8 mouse cellular contexts compared by ENCODE assay signal in the genomic region with DNA sequence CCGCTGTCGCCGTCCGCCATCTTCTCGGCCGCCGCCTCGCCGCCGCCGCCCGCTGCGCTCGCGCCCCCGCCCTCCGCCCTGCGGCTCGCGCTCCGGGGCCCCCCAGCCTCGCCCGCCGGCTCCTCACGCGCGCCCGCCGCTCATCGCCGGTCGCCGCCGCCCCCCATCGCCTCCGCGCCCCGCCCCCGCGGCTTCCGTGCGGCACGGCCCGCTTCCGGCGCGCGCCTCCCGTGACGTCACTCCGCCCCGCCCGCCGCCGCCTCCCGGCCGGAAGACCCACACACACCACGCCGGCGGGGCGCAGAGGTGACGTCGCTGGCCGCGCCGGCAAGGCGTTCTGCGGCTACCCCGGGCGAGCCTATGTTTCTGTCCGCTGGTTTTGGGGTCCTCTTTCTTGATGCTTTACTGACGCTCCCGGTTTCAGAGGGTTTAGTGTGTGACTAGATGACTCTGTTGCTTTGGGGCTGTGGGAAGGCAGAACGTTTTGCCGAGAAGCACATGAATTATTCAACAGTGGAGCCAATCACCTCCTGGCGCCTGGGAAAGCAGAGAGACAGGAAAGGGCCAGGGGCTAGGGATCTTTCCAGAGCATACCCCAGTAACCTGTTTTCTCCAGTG. TPM values are rescaled to one million over a fixed set of nuclear protein-coding genes. Genes with fewer than 3 reads are reported as not detected.
DNase-seq lines count a peak whose midpoint lies in the region; ATAC-seq lines count a peak whose summit lies in the region.

A gene (minus strand): TSS at position 51 of the 618 bp plus-strand sequence.

- H3K27ac ChIP-seq in embryonic facial prominence, embryonic 13.5 days, result peak within 1 kb of the TSS; percentile 93
- H3K27ac ChIP-seq in limb, embryonic 13.5 days, result peak within 1 kb of the TSS; percentile 97
- peak within 1 kb of the TSS; percentile 98 for H3K27ac ChIP-seq in midbrain, embryonic 15.5 days

- peak; percentile 91 for ATAC-seq in embryonic facial prominence, embryonic 13.5 days (ENCODE audit: insufficient number of reproducible peaks, insufficient read depth, low FRiP score, low TSS enrichment, low read depth)
- ATAC-seq in limb, embryonic 13.5 days (ENCODE audit: low FRiP score, low read depth), result peak; percentile 93
- ATAC-seq in midbrain, embryonic 15.5 days (replicated peaks), result peak; percentile 97

- WGBS in embryonic facial prominence, embryonic 13.5 days, result under 1% methylated on average over 41 of the region's 76 CpGs
- 0% methylated on average over 46 of the region's 76 CpGs for WGBS in limb, embryonic 13.5 days
- WGBS in midbrain, embryonic 15.5 days, result under 1% methylated on average over 58 of the region's 76 CpGs

- H3K9ac ChIP-seq in embryonic facial prominence, embryonic 13.5 days, result peak within 1 kb of the TSS; percentile 93
- peak within 1 kb of the TSS; percentile 98 for H3K9ac ChIP-seq in limb, embryonic 13.5 days
- peak within 1 kb of the TSS; percentile 90 for H3K9ac ChIP-seq in midbrain, embryonic 15.5 days

- H3K36me3 ChIP-seq in embryonic facial prominence, embryonic 13.5 days, result no peaks in the 10 kb centered on the region
- peaks cover 3% of the 10 kb centered on the region; the same call in 1 of the 2 replicates for H3K36me3 ChIP-seq in limb, embryonic 13.5 days
- no peaks in the 10 kb centered on the region for H3K36me3 ChIP-seq in midbrain, embryonic 15.5 days (replicated peaks)

- peak within 1 kb of the TSS; percentile 90 for H3K4me3 ChIP-seq in embryonic facial prominence, embryonic 13.5 days
- peak within 1 kb of the TSS; percentile 98 for H3K4me3 ChIP-seq in limb, embryonic 13.5 days
- peak within 1 kb of the TSS; percentile 99 for H3K4me3 ChIP-seq in midbrain, embryonic 15.5 days

- H3K27me3 ChIP-seq in embryonic facial prominence, embryonic 13.5 days, result no peaks in the 10 kb centered on the region
- H3K27me3 ChIP-seq in limb, embryonic 13.5 days, result no peaks in the 10 kb centered on the region
- H3K27me3 ChIP-seq in midbrain, embryonic 15.5 days (replicated peaks), result no peaks in the 10 kb centered on the region

- peak within 1 kb of the TSS; percentile 84 for H3K4me2 ChIP-seq in embryonic facial prominence, embryonic 13.5 days
- H3K4me2 ChIP-seq in limb, embryonic 13.5 days (replicated peaks), result peak within 1 kb of the TSS; percentile 78
- H3K4me2 ChIP-seq in midbrain, embryonic 15.5 days, result peak within 1 kb of the TSS; percentile 90

- peak; percentile 73 for DNase-seq in 3T3-L1 (ENCODE audit: low read depth, low spot score)
- peak; percentile 76 to 89 for DNase-seq in adrenal gland, postnatal 4 days (ENCODE audit: low spot score in 2 of 2)
- peak; percentile 83 for DNase-seq in heart, adult 8-10 months (ENCODE audit: low spot score)
- DNase-seq in kidney, adult 8-10 months, result peak; percentile 85 to 88
- DNase-seq in spleen, adult 18-20 months, result peak; percentile 86 to 95

- H3K9me3 ChIP-seq in embryonic facial prominence, embryonic 13.5 days, result no peaks in the 10 kb centered on the region
- H3K9me3 ChIP-seq in limb, embryonic 13.5 days, result no peaks in the 10 kb centered on the region
- no peaks in the 10 kb centered on the region for H3K9me3 ChIP-seq in midbrain, embryonic 15.5 days

- H3K4me1 ChIP-seq in embryonic facial prominence, embryonic 13.5 days, result peaks cover 23% of the 10 kb centered on the region
- H3K4me1 ChIP-seq in limb, embryonic 13.5 days, result peaks cover 29% of the 10 kb centered on the region
- peaks cover 31% of the 10 kb centered on the region for H3K4me1 ChIP-seq in midbrain, embryonic 15.5 days

RNA-seq across cellular contexts. Expression of the gene that starts here (rescaled TPM):
- total RNA-seq in adrenal gland, postnatal 4 days (2021), result 10 to 100 TPM; 72.9 to 77.4 TPM
- polyA plus RNA-seq in embryonic facial prominence, embryonic 13.5 days (2015; fragmentation: Nextera tagmentation; extraction: Ambion mirVana), result 26.9 and 28.6 TPM in 2 replicates
- total RNA-seq in heart, adult 8-10 months (2022), result 10 to 100 TPM; 23.2 to 32.4 (median 28.9) TPM
- polyA plus RNA-seq in limb, embryonic 13.5 days (2015; fragmentation: Nextera tagmentation; extraction: Ambion mirVana), result 30.5 and 32.1 TPM in 2 replicates
- 11.3 and 11.4 TPM in 2 replicates for polyA plus RNA-seq in midbrain, embryonic 15.5 days (2015; fragmentation: Nextera tagmentation; extraction: Ambion mirVana)

Comparison
In these comparisons a context has a peak if more than half of its experiments do, and no peak if none do; other contexts are left out.
1. Peak in every context shown above with its lines: DNase-seq, ATAC-seq, H3K4me3 ChIP-seq and H3K27ac ChIP-seq.